ENCODE assay signal across 9 mouse cellular contexts in the genomic region with DNA sequence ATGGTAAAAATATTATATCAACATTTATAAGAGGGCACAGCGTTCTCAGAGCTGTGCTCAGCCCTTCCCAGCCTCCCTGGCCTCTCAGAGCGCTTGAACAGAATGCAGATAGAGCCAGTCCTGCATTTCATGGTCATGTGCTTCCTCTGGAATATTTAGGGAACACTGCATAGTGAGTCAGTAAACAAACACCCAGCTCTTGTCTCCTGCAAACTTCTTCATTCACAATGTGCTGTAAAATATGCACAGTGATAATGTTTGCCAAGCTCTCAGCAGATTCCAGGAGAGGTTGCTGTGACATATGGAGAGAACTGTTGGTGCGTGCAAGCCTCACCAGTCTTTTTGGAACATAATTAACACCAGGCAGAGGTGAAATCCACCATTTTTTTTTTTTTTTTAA. TPM values are rescaled to one million over a fixed set of nuclear protein-coding genes. Genes with fewer than 3 reads are reported as not detected.
A peak's percentile ranks its signal among the peaks of the same experiment; 100 is the strongest.
DNase-seq lines count a peak whose midpoint lies in the region; ATAC-seq and TF ChIP-seq lines count a peak whose summit lies in the region.
"Had no signal": no experiment of that assay in that cellular context is flagged by ENCODE, and none has a peak within 500 bp of the region (broad histone marks: within the 10 kb centered on the region; RNA-seq: fewer than 3 reads in every experiment).

No protein-coding gene starts in this region.

- peak overlapping the region; percentile 84 for H3K27ac ChIP-seq in heart, postnatal 0 days (ENCODE audit: low read depth)
- no peak overlapping the region for H3K27ac ChIP-seq in kidney, embryonic 15.5 days

- 0 out of 2 replicates have a peak, but pooled peaks have one; percentile 7 for TF ChIP-seq CTCF in heart, postnatal 0 days (IDR thresholded peaks at IDR 0.05; ENCODE audit: low read depth)

- 26% methylated on average over 3 of the region's 3 CpGs for WGBS in heart, postnatal 0 days
- 82% methylated on average over 3 of the region's 3 CpGs for whole genome bisulfite sequencing in kidney, embryonic 15.5 days

- H3K27me3 ChIP-seq in heart, postnatal 0 days (ENCODE audit: control insufficient read depth, insufficient read depth, low read length) = no peaks in the 10 kb centered on the region
- no peaks in the 10 kb centered on the region for H3K27me3 ChIP-seq in kidney, embryonic 15.5 days

- H3K4me1 ChIP-seq in heart, postnatal 0 days (ENCODE audit: control insufficient read depth, insufficient read depth) = peaks cover 10% of the 10 kb centered on the region
- H3K4me1 ChIP-seq in kidney, embryonic 15.5 days = no peaks in the 10 kb centered on the region

- peak; percentile 53 to 80 for DNase-seq in layer of hippocampus, adult 18-20 months (ENCODE audit: low spot score in 2 of 2)
- no peak for DNase-seq in layer of hippocampus, postnatal 25 days (ENCODE audit: extremely low spot score in 1 of 2, low spot score in 1 of 2)
- peak; percentile 81 for DNase-seq in cerebellum, adult 9-10 months
- peak; percentile 81 for DNase-seq in heart, postnatal 0 days (ENCODE audit: low spot score)
- peak; percentile 26 to 36 for DNase-seq in lung, postnatal 4 days
- no peak for DNase-seq in gastrocnemius, postnatal 36 days
- DNase-seq: thymus, postnatal 14 days had no signal

- peaks cover 54% of the 10 kb centered on the region for H3K36me3 ChIP-seq in heart, postnatal 0 days (replicated peaks; ENCODE audit: control insufficient read depth, insufficient read depth, low read length)
- H3K36me3 ChIP-seq in kidney, embryonic 15.5 days = peaks cover 35% of the 10 kb centered on the region

- H3K4me3 ChIP-seq in heart, postnatal 0 days (ENCODE audit: low read depth, low read length) = no peak overlapping the region
- no peak overlapping the region for H3K4me3 ChIP-seq in kidney, embryonic 15.5 days (replicated peaks)

- no peaks in the 10 kb centered on the region for H3K9me3 ChIP-seq in heart, postnatal 0 days (replicated peaks; ENCODE audit: control insufficient read depth, low read length)
- no peaks in the 10 kb centered on the region for H3K9me3 ChIP-seq in kidney, embryonic 15.5 days (replicated peaks)

- TF ChIP-seq EP300 in heart, postnatal 0 days (IDR thresholded peaks at IDR 0.05; ENCODE audit: low read depth) = peak; percentile 20; the same call in 1 of the 2 replicates

- no peak overlapping the region for H3K4me2 ChIP-seq in heart, postnatal 0 days (ENCODE audit: low read depth, low read length)
- no peak overlapping the region for H3K4me2 ChIP-seq in kidney, embryonic 15.5 days

- no peak overlapping the region for H3K9ac ChIP-seq in heart, postnatal 0 days (replicated peaks; ENCODE audit: low read depth, low read length)
- H3K9ac ChIP-seq in kidney, embryonic 15.5 days = no peak overlapping the region

- intact Hi-C loops in gastrocnemius, postnatal 36 days (cut with DNase I) = no loop called here

- ATAC-seq in heart, postnatal 0 days (ENCODE audit: insufficient read depth, low read depth) = peak; percentile 93
- ATAC-seq in kidney, embryonic 15.5 days (replicated peaks; ENCODE audit: low FRiP score) = no peak
- ATAC-seq: midbrain, embryonic 16.5 days had no signal

RNA-seq across cellular contexts. Expression of a gene that starts 37.1 kb away (rescaled TPM):
- total RNA-seq in layer of hippocampus, adult 18-20 months (2021) = 10 to 100 TPM; 29.6 to 32.4 TPM
- total RNA-seq in layer of hippocampus, postnatal 25 days (2021) = 10 to 100 TPM; 25.4 to 25.6 TPM
- total RNA-seq in heart, postnatal 0 days (2014; rRNA removed; ENCODE audit: low replicate concordance) = 14.5 and 23.7 TPM in 2 replicates
- polyA plus RNA-seq in heart, postnatal 0 days (2015; fragmentation: Nextera tagmentation; extraction: Ambion mirVana) = 26.2 and 28.9 TPM in 2 replicates
- total RNA-seq in gastrocnemius, postnatal 36 days (2021) = 10 to 100 TPM; 10.7 to 12.2 TPM
- polyA plus RNA-seq in kidney, embryonic 15.5 days (2015; fragmentation: Nextera tagmentation; extraction: Ambion mirVana) = 33.7 and 35.1 TPM in 2 replicates

RNA-seq across cellular contexts. Expression of a gene that starts 37.7 kb away (rescaled TPM):
- total RNA-seq in layer of hippocampus, adult 18-20 months (2021) = 100 to 1,000 TPM; 169 to 171 TPM
- 100 to 1,000 TPM; 184 to 202 TPM for total RNA-seq in layer of hippocampus, postnatal 25 days (2021)
- 535 and 560 TPM in 2 replicates for total RNA-seq in heart, postnatal 0 days (2014; rRNA removed; ENCODE audit: low replicate concordance)
- polyA plus RNA-seq in heart, postnatal 0 days (2015; fragmentation: Nextera tagmentation; extraction: Ambion mirVana) = 1,048 and 1,051 TPM in 2 replicates
- 100 to 1,000 TPM; 307 to 316 TPM for total RNA-seq in gastrocnemius, postnatal 36 days (2021)
- polyA plus RNA-seq in kidney, embryonic 15.5 days (2015; fragmentation: Nextera tagmentation; extraction: Ambion mirVana) = 235 and 241 TPM in 2 replicates

RNA-seq across cellular contexts. Expression of a gene that starts 55.0 kb away (rescaled TPM):
- total RNA-seq in layer of hippocampus, adult 18-20 months (2021) = 10 to 100 TPM; 24.4 to 34.7 TPM
- 10 to 100 TPM; 27.0 to 29.2 TPM for total RNA-seq in layer of hippocampus, postnatal 25 days (2021)
- total RNA-seq in heart, postnatal 0 days (2014; rRNA removed; ENCODE audit: low replicate concordance) = 22.7 and 61.8 TPM in 2 replicates
- polyA plus RNA-seq in heart, postnatal 0 days (2015; fragmentation: Nextera tagmentation; extraction: Ambion mirVana) = 42.4 and 42.8 TPM in 2 replicates
- total RNA-seq in gastrocnemius, postnatal 36 days (2021) = 10 to 100 TPM; 24.5 to 28.4 TPM
- 53.0 and 55.5 TPM in 2 replicates for polyA plus RNA-seq in kidney, embryonic 15.5 days (2015; fragmentation: Nextera tagmentation; extraction: Ambion mirVana)

Comparison
In these comparisons a context has a peak if more than half of its experiments do, and no peak if none do; other contexts are left out.
1. DNase-seq: peak in layer of hippocampus, adult 18-20 months (2 of 2), cerebellum, adult 9-10 months (single experiment), heart, postnatal 0 days (single experiment) and lung, postnatal 4 days (2 of 2); none in layer of hippocampus, postnatal 25 days (0 of 2) and gastrocnemius, postnatal 36 days (0 of 2).